Mouse (Mus musculus) stomach, embryonic 16.5 days (tissue): ENCODE results near the gene Corin. TPM values are rescaled to one million over a fixed set of nuclear protein-coding genes. Genes with fewer than 3 reads are reported as not detected.

Source experiments
- ATAC-seq: fragments of 200-750 bp; cut with Nextera tagmentation; 2 replicates; pipeline ENCODE4 v1.8.0; 2017; ENCODE audit warnings: moderate number of reproducible peaks, moderate TSS enrichment; ENCODE audit not compliant: insufficient read depth, low FRiP score
- H3K27ac ChIP-seq: fragments of 300-500 bp; sonication (generic); 2 replicates; pipeline ENCODE4 v1.5.1; 2014; ENCODE audit warnings: low read length
- H3K27me3 ChIP-seq: fragments of 300-500 bp; sonication (generic); 2 replicates; pipeline ENCODE4 v1.6.1; 2014; ENCODE audit warnings: low read length, control low read depth, mixed read lengths; ENCODE audit not compliant: control insufficient read depth, insufficient read depth
- H3K36me3 ChIP-seq: fragments of 300-500 bp; sonication (generic); 2 replicates; pipeline ENCODE4 v1.6.1; 2014; ENCODE audit warnings: low read length; ENCODE audit not compliant: control insufficient read depth, insufficient read depth
- H3K4me1 ChIP-seq: fragments of 300-500 bp; sonication (generic); 2 replicates; pipeline ENCODE4 v1.6.1; 2014; ENCODE audit warnings: low read length, control low read depth, mixed read lengths; ENCODE audit not compliant: control insufficient read depth, insufficient read depth
- H3K4me2 ChIP-seq: fragments of 300-500 bp; sonication (generic); 2 replicates; pipeline ENCODE4 v1.6.1; 2014; ENCODE audit warnings: low read depth, low read length, mixed read lengths
- H3K4me3 ChIP-seq: fragments of 300-500 bp; sonication (generic); replicated peaks from 2 replicates; pipeline ENCODE4 v1.5.1; 2014; ENCODE audit warnings: mild to moderate bottlenecking, low read length
- H3K9ac ChIP-seq: fragments of 300-500 bp; sonication (generic); 2 replicates; pipeline ENCODE4 v1.6.1; 2014; ENCODE audit warnings: low read length
- H3K9me3 ChIP-seq: fragments of 300-500 bp; sonication (generic); replicated peaks from 2 replicates; pipeline ENCODE4 v1.6.1; 2016; ENCODE audit warnings: low read length, control low read depth; ENCODE audit not compliant: control insufficient read depth
- WGBS: fragments of 180-500 bp; shearing (Covaris S2); extraction: QIAGEN DNeasy Blood & Tissue Kit; methylation state at CpG from one replicate; pipeline ENCODE4 v1.1.7; 2014; 5-methylcytosine and 5-hydroxymethylcytosine counted together
- polyA plus RNA-seq: library from polyadenylated mRNA; unstranded; fragments of >200 nt; fragmentation: Nextera tagmentation; extraction: Ambion mirVana; gene quantifications from 2 replicates; pipeline ENCODE4 v1.2.1, GENCODE M21; 2015

Gene Corin
- polyA plus RNA-seq, 1 experiment from 2014 or later = 1.9 TPM

- Histone ChIP-seq H3K27me3 (no peaks in the 10 kb centered on the region), H3K27ac (no peak overlapping the region), H3K9ac (no peak overlapping the region), H3K9me3 (no peaks in the 10 kb centered on the region), H3K4me2 (no peak overlapping the region), H3K4me3 (no peak overlapping the region), H3K36me3 (no peaks in the 10 kb centered on the region), H3K4me1 (no peaks in the 10 kb centered on the region)
- 60% methylated on average over 7 of the region's 7 CpGs for WGBS
- ATAC-seq = no peak
Measured at GRCm38 (mm10) chr5:72493906-72494305, 10.4 kb downstream of the Corin start.

GRCm38 (mm10) chr5:72491232-72491631 is 13.0 kb downstream of the Corin start:
- Histone ChIP-seq H3K9ac (no peak overlapping the region), H3K27ac (no peak overlapping the region), H3K4me3 (no peak overlapping the region), H3K4me1 (no peaks in the 10 kb centered on the region), H3K4me2 (no peak overlapping the region), H3K27me3 (no peaks in the 10 kb centered on the region), H3K9me3 (no peaks in the 10 kb centered on the region), H3K36me3 (no peaks in the 10 kb centered on the region)
- 43% methylated on average over 2 of the region's 2 CpGs for WGBS
- no peak for ATAC-seq

DNA sequence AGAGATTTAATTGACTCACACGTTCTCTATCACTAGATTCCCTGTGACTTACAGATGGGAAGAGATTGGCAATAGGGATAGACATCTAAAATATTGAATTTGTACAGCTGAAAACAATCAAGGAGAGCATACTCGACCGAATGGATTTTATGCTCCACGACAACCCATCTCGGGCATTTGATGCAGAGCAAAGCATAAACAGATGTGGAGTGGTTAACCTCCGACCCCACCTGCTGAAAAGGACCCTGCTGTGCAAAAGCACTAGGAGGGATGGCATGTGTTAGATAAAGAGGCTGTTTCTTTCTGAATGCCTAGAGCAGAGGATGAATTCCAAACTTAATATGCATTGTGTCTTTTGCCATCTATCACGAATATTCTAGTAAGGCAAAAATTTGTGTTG is 23.8 kb downstream of the Corin start:
- Histone ChIP-seq H3K9ac (no peak overlapping the region), H3K9me3 (no peaks in the 10 kb centered on the region), H3K27me3 (no peaks in the 10 kb centered on the region), H3K4me2 (no peak overlapping the region), H3K4me1 (no peaks in the 10 kb centered on the region), H3K4me3 (no peak overlapping the region), H3K27ac (no peak overlapping the region), H3K36me3 (no peaks in the 10 kb centered on the region)
- ATAC-seq = no peak
- 42% methylated on average over 7 of the region's 7 CpGs for WGBS

- Histone ChIP-seq H3K36me3 (no peaks in the 10 kb centered on the region), H3K4me1 (no peaks in the 10 kb centered on the region), H3K4me2 (no peak overlapping the region), H3K27ac (no peak overlapping the region), H3K4me3 (no peak overlapping the region), H3K9me3 (no peaks in the 10 kb centered on the region), H3K9ac (no peak overlapping the region), H3K27me3 (no peaks in the 10 kb centered on the region)
- no peak for ATAC-seq
- 19% methylated on average over 12 of the region's 12 CpGs for WGBS
Measured at GRCm38 (mm10) chr5:72472317-72473009, 31.8 kb downstream of the Corin start.

GRCm38 (mm10) chr5:72471746-72472145 is 32.5 kb downstream of the Corin start:
- H3K4me3 ChIP-seq = no peak overlapping the region
- WGBS = 59% methylated on average over 7 of the region's 7 CpGs
- no peaks in the 10 kb centered on the region for H3K4me1 ChIP-seq
- H3K27me3 ChIP-seq = no peaks in the 10 kb centered on the region
- no peak overlapping the region for H3K9ac ChIP-seq
- no peak for ATAC-seq
- H3K4me2 ChIP-seq = no peak overlapping the region
- no peaks in the 10 kb centered on the region for H3K9me3 ChIP-seq
- H3K27ac ChIP-seq = no peak overlapping the region
- H3K36me3 ChIP-seq = no peaks in the 10 kb centered on the region

GRCm38 (mm10) chr5:72464932-72465331 is 39.3 kb downstream of the Corin start:
- Histone ChIP-seq H3K9me3 (no peaks in the 10 kb centered on the region), H3K4me2 (no peak overlapping the region), H3K27me3 (no peaks in the 10 kb centered on the region), H3K9ac (no peak overlapping the region), H3K4me1 (no peaks in the 10 kb centered on the region), H3K36me3 (no peaks in the 10 kb centered on the region), H3K27ac (no peak overlapping the region), H3K4me3 (no peak overlapping the region)
- WGBS = 64% methylated on average over 3 of the region's 3 CpGs
- ATAC-seq = no peak

DNA sequence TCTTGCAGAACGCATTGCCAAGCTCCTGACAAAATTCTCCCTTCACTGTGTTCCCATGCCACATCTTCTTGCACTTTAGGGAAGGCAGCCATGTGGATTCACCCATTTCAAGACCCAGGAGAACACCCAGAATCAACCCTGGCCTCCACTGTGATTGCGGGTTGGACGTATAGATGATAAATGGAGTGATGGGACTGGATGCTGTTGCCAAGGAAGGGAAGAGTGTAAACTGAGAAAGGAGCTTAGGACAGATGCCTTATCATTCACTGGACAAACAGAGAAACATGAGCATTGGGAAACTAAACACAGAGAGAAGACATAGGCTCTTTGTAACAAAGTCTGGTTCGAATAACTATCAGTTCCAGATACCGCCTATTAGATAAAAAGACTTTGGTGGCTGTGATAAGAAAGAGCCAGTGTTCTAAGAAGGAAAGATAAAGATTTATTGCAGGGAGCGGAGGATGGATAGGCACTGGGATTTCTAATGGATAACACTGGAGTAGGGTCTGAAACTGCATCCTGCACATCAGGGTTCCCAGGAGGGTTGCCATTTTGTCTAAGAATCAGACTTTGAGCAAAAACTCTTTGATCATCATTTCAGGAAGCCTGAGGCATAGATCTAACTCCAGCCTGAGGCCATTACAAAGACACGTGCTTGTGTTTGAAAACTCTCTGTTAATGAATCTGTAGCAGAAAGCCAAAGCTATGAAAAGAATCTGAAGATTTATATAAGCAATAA is 44.7 kb downstream of the Corin start:
- Histone ChIP-seq H3K27ac (no peak overlapping the region), H3K9me3 (no peaks in the 10 kb centered on the region), H3K9ac (no peak overlapping the region), H3K4me3 (no peak overlapping the region), H3K36me3 (no peaks in the 10 kb centered on the region), H3K4me2 (no peak overlapping the region), H3K27me3 (no peaks in the 10 kb centered on the region), H3K4me1 (no peaks in the 10 kb centered on the region)
- WGBS = 61% methylated on average over 7 of the region's 7 CpGs
- no peak for ATAC-seq

GRCm38 (mm10) chr5:72453690-72454089 is 50.6 kb downstream of the Corin start:
- 64% methylated on average over 2 of the region's 2 CpGs for WGBS
- H3K36me3 ChIP-seq = no peaks in the 10 kb centered on the region
- ATAC-seq = no peak

GRCm38 (mm10) chr5:72453176-72453575 is 51.1 kb downstream of the Corin start:
- no peak overlapping the region for H3K4me3 ChIP-seq
- no peak overlapping the region for H3K4me2 ChIP-seq
- 87% methylated on average over 11 of the region's 11 CpGs for WGBS
- no peak for ATAC-seq
- H3K27ac ChIP-seq = no peak overlapping the region
- no peaks in the 10 kb centered on the region for H3K36me3 ChIP-seq
- H3K9ac ChIP-seq = no peak overlapping the region
- H3K27me3 ChIP-seq = no peaks in the 10 kb centered on the region
- H3K4me1 ChIP-seq = no peaks in the 10 kb centered on the region
- 0 out of 2 replicates have a peak, but pooled peaks cover 3% of the 10 kb centered on the region for H3K9me3 ChIP-seq

More at GRCm38 (mm10) chr5:72453690-72454089, 50.6 kb downstream of the Corin start:
- Histone ChIP-seq H3K9me3 (0 out of 2 replicates have a peak, but pooled peaks cover 3% of the 10 kb centered on the region), H3K4me1 (no peaks in the 10 kb centered on the region), H3K4me2 (no peak overlapping the region), H3K4me3 (no peak overlapping the region), H3K9ac (no peak overlapping the region), H3K27me3 (no peaks in the 10 kb centered on the region), H3K27ac (no peak overlapping the region)
